Comparison of ENCODE assay signal across 11 mouse cellular contexts in the genomic region with DNA sequence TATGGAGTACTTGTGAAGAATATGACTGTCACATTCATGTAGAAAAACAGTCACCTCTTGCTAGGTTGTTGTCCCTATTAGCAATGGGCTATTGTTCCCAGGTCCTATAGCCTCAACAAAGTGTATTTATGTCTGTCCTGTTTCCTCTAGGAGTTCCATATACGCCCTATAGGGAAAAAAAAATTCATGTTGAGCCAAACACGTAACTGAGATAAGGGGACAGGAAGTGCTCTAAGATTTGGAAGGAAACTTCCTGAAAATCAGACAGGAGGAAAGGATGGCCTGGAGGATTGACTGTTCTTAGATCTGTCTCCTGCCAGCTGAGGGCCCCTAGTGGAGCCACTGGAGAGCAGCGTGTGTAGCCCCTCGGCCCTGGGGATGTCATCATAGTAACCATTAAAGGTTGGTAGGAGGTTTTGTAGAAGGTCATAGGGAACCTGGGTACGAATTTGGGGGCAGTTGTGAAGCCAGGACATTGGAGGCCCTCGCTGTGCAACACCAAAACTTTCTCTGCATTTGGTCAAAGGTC. TPM values are rescaled to one million over a fixed set of nuclear protein-coding genes. Genes with fewer than 3 reads are reported as not detected.
DNase-seq lines count a peak whose midpoint lies in the region; ATAC-seq and TF ChIP-seq lines count a peak whose summit lies in the region.
"Had no signal": no experiment of that assay in that cellular context is flagged by ENCODE, and none has a peak within 500 bp of the region (broad histone marks: within the 10 kb centered on the region; RNA-seq: fewer than 3 reads in every experiment).

No protein-coding gene starts in this region.

- 0 out of 2 replicates have a peak, but pooled peaks have one; percentile 20 for TF ChIP-seq CTCF in kidney, adult 2 months (conservative IDR thresholded peaks at IDR 0.05; ENCODE audit: insufficient read depth, insufficient read length, low read depth, low read length)
- peak; percentile 36 for TF ChIP-seq CTCF in lung, embryonic 14.5 days (IDR thresholded peaks at IDR 0.05; ENCODE audit: low read depth)

- TF ChIP-seq POLR2A in kidney, adult 2 months (IDR thresholded peaks at IDR 0.05; ENCODE audit: low read depth, low read length), result no peak

- H3K36me3 ChIP-seq in kidney, adult 2 months (ENCODE audit: control insufficient read depth, insufficient read depth, low read length), result no peaks in the 10 kb centered on the region
- H3K36me3 ChIP-seq in lung, embryonic 14.5 days (ENCODE audit: insufficient read depth), result no peaks in the 10 kb centered on the region
- H3K36me3 ChIP-seq in stomach, embryonic 15.5 days, result no peaks in the 10 kb centered on the region

- H3K9ac ChIP-seq in lung, embryonic 14.5 days, result no peak overlapping the region
- H3K9ac ChIP-seq in stomach, embryonic 15.5 days, result no peak overlapping the region

- no peaks in the 10 kb centered on the region for H3K9me3 ChIP-seq in lung, embryonic 14.5 days (ENCODE audit: low read depth, low read length)
- no peaks in the 10 kb centered on the region for H3K9me3 ChIP-seq in stomach, embryonic 15.5 days

- peak; percentile 8; the same call in 1 of the 2 replicates for ATAC-seq in lung, embryonic 14.5 days (ENCODE audit: insufficient read depth)
- ATAC-seq in granulocyte monocyte progenitor cell, adult 5-6 weeks (replicated peaks; ENCODE audit: poor library complexity, severe bottlenecking), result peak; percentile 22; the same call in 1 of the 2 replicates
- no peak for ATAC-seq in stomach, embryonic 15.5 days (ENCODE audit: insufficient read depth, low FRiP score, low read depth)
- ATAC-seq: forebrain, embryonic 16.5 days; inflammation-experienced regulatory T-cells, adult 6 months had no signal

- H3K4me3 ChIP-seq in kidney, adult 2 months (ENCODE audit: insufficient read depth, low read depth, low read length), result no peak overlapping the region
- no peak overlapping the region for H3K4me3 ChIP-seq in lung, embryonic 14.5 days (ENCODE audit: low read depth, low read length)
- no peak overlapping the region for H3K4me3 ChIP-seq in stomach, embryonic 15.5 days (replicated peaks)

- H3K27me3 ChIP-seq in kidney, adult 2 months (replicated peaks; ENCODE audit: control insufficient read depth, insufficient read depth, low read length), result no peaks in the 10 kb centered on the region
- H3K27me3 ChIP-seq in lung, embryonic 14.5 days (ENCODE audit: insufficient read depth, low read length), result no peaks in the 10 kb centered on the region
- H3K27me3 ChIP-seq in stomach, embryonic 15.5 days (replicated peaks), result no peaks in the 10 kb centered on the region

- 57% methylated on average over 6 of the region's 6 CpGs for WGBS in kidney, adult 2 months
- 41% methylated on average over 6 of the region's 6 CpGs for WGBS in lung, embryonic 14.5 days
- 48% methylated on average over 6 of the region's 6 CpGs for WGBS in stomach, embryonic 15.5 days

- H3K4me2 ChIP-seq in lung, embryonic 14.5 days, result no peak overlapping the region
- no peak overlapping the region for H3K4me2 ChIP-seq in stomach, embryonic 15.5 days

- H3K4me1 ChIP-seq in kidney, adult 2 months (ENCODE audit: control insufficient read depth, insufficient read depth, low read length), result peaks cover 9% of the 10 kb centered on the region
- peaks cover 4% of the 10 kb centered on the region; the same call in 1 of the 2 replicates for H3K4me1 ChIP-seq in lung, embryonic 14.5 days (ENCODE audit: insufficient read depth)
- H3K4me1 ChIP-seq in stomach, embryonic 15.5 days, result no peaks in the 10 kb centered on the region; the same call in 1 of the 2 replicates

- no peak overlapping the region for H3K27ac ChIP-seq in kidney, adult 2 months (ENCODE audit: insufficient read depth, low read depth, low read length)
- H3K27ac ChIP-seq in lung, embryonic 14.5 days (ENCODE audit: low read depth), result 0 out of 2 replicates have a peak overlapping the region, but pooled peaks have one; percentile 12
- peak overlapping the region; percentile 22; the same call in 1 of the 2 replicates for H3K27ac ChIP-seq in stomach, embryonic 15.5 days

- peak; percentile 14 for DNase-seq in kidney, adult 2 months
- DNase-seq in kidney, adult 8-10 months, result no peak
- peak; percentile 44 for DNase-seq in lung, embryonic 14.5 days
- DNase-seq in lung, postnatal 25 days (ENCODE audit: low spot score), result no peak
- DNase-seq in left cerebral cortex, adult 9 months (ENCODE audit: low spot score in 2 of 2), result no peak
- DNase-seq: cerebellum, postnatal 14 days; gastrocnemius, postnatal 36 days had no signal

RNA-seq across cellular contexts. Expression of a gene that starts 20.5 kb away (rescaled TPM):
- 36.9 and 48.5 TPM in 2 replicates for polyA plus RNA-seq in kidney, adult 2 months (2012; rRNA removed)
- 3.3 and 4.3 TPM in 2 replicates for polyA plus RNA-seq in lung, embryonic 14.5 days (2014; fragmentation: Nextera tagmentation; extraction: Ambion mirVana)
- total RNA-seq in granulocyte monocyte progenitor cell, adult 5-6 weeks (2014; fragmentation: Nextera tagmentation), result 0.38 and 2.4 TPM in 2 replicates
- total RNA-seq in granulocyte monocyte progenitor cell, adult 5-6 weeks (2017), result 0.82 and 1.2 TPM in 2 replicates
- 4.7 and 5.7 TPM in 2 replicates for polyA plus RNA-seq in stomach, embryonic 15.5 days (2015; fragmentation: Nextera tagmentation; extraction: Ambion mirVana)

RNA-seq across cellular contexts. Expression of a gene that starts 42.0 kb away (rescaled TPM):
- 0.80 and 0.98 TPM in 2 replicates for polyA plus RNA-seq in kidney, adult 2 months (2012; rRNA removed)
- 5.5 and 5.7 TPM in 2 replicates for polyA plus RNA-seq in lung, embryonic 14.5 days (2014; fragmentation: Nextera tagmentation; extraction: Ambion mirVana)
- total RNA-seq in granulocyte monocyte progenitor cell, adult 5-6 weeks (2014; fragmentation: Nextera tagmentation), result 1.2 and 2.2 TPM in 2 replicates
- 0.82 and 1.1 TPM in 2 replicates for total RNA-seq in granulocyte monocyte progenitor cell, adult 5-6 weeks (2017)
- polyA plus RNA-seq in stomach, embryonic 15.5 days (2015; fragmentation: Nextera tagmentation; extraction: Ambion mirVana), result 15.5 and 15.6 TPM in 2 replicates

RNA-seq across cellular contexts. Expression of a gene that starts 54.8 kb away (rescaled TPM):
- 74.6 and 109 TPM in 2 replicates for polyA plus RNA-seq in kidney, adult 2 months (2012; rRNA removed)
- 506 and 511 TPM in 2 replicates for polyA plus RNA-seq in lung, embryonic 14.5 days (2014; fragmentation: Nextera tagmentation; extraction: Ambion mirVana)
- 189 and 198 TPM in 2 replicates for total RNA-seq in granulocyte monocyte progenitor cell, adult 5-6 weeks (2014; fragmentation: Nextera tagmentation)
- 144 and 173 TPM in 2 replicates for total RNA-seq in granulocyte monocyte progenitor cell, adult 5-6 weeks (2017)
- 384 and 481 TPM in 2 replicates for polyA plus RNA-seq in stomach, embryonic 15.5 days (2015; fragmentation: Nextera tagmentation; extraction: Ambion mirVana)

Comparison
In these comparisons a context has a peak if more than half of its experiments do, and no peak if none do; other contexts are left out.
1. DNase-seq: peak in kidney, adult 2 months (single experiment) and lung, embryonic 14.5 days (single experiment); none in kidney, adult 8-10 months (0 of 2), lung, postnatal 25 days (single experiment) and left cerebral cortex, adult 9 months (0 of 2).